Mouse (Mus musculus) olfactory bulb, adult 2 months (tissue): ENCODE measurements around the gene Rps8. TPM values are rescaled to one million over a fixed set of nuclear protein-coding genes. Genes with fewer than 3 reads are reported as not detected.

Experiments
- H3K27ac ChIP-seq: fragments of 200-500 bp; 2 replicates; pipeline ENCODE4 v1.5.1; 2012; ENCODE audit warnings: low read depth, low read length; ENCODE audit not compliant: insufficient read depth
- H3K4me1 ChIP-seq: fragments of 200-500 bp; 2 replicates; pipeline ENCODE4 v1.6.1; 2012; ENCODE audit warnings: low read length; ENCODE audit not compliant: control insufficient read depth, insufficient read depth
- H3K4me3 ChIP-seq: fragments of 200-500 bp; 2 replicates; pipeline ENCODE4 v1.5.1; 2012; ENCODE audit warnings: mild to moderate bottlenecking, low read depth, low read length, moderate library complexity; ENCODE audit not compliant: insufficient read depth
- CTCF ChIP-seq: fragments of 200-500 bp; IDR thresholded peaks from 2 replicates; pipeline ENCODE4 v1.5.1; 2012; ENCODE audit warnings: low read depth, mild to moderate bottlenecking, low read length, moderate library complexity; ENCODE audit not compliant: insufficient read depth
- POLR2A ChIP-seq: fragments of 200-500 bp; IDR thresholded peaks from 2 replicates; pipeline ENCODE4 v1.6.1; 2012; ENCODE audit warnings: mild to moderate bottlenecking, low read depth, low read length, moderate library complexity; ENCODE audit not compliant: insufficient read depth
- WGBS: fragments of 180-500 bp; shearing (Covaris S2); methylation state at CpG from one replicate; pipeline ENCODE4 v1.1.7; 2018; 5-methylcytosine and 5-hydroxymethylcytosine counted together
- polyA plus RNA-seq: library from polyadenylated mRNA; stranded (reverse); fragments of >200 nt; gene quantifications from 2 replicates; pipeline ENCODE4 v1.2.4, GENCODE M21; 2012; ENCODE audit warnings: low replicate concordance; ENCODE audit not compliant: missing spikeins, insufficient read depth, insufficient read length

Rps8 gene
- polyA plus RNA-seq, 1 experiment: not detected

GRCm38 (mm10) chr4:117150212-117150733, 5.8 kb downstream of the Rps8 start:
- H3K4me3 ChIP-seq: no peak overlapping the region
- WGBS: 88% methylated on average over 6 of the region's 6 CpGs
- TF ChIP-seq CTCF: no peak
- TF ChIP-seq POLR2A: no peak
- no peaks in the 10 kb centered on the region for H3K4me1 ChIP-seq
- H3K27ac ChIP-seq: no peak overlapping the region

- no peaks in the 10 kb centered on the region for H3K4me1 ChIP-seq
- no peak overlapping the region for H3K27ac ChIP-seq
- whole genome bisulfite sequencing: 82% methylated on average over 6 of the region's 6 CpGs
- no peak overlapping the region for H3K4me3 ChIP-seq
- TF ChIP-seq POLR2A (no peak), CTCF (no peak)
Measured at GRCm38 (mm10) chr4:117149291-117150211, 6.5 kb downstream of the Rps8 start.

DNA sequence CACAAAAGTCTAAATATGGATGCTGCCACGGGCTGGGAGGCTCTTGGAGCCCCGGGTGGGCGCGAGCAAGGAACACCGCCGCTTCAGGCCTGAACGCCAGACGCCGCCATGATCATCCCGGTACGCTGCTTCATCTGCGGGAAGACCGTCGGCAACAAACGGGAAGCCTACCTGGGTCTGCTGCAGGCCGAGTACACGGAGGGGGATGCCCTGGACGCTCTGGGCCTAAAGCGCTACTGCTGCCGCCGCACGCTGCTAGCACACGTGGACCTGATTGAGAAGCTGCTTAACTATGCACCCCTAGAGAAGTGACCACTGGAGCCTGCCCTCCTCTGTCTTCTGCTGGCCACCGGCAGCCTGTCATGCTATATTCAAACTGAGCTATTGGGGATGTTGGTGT, 7.2 kb downstream of the Rps8 start:
- no peak for TF ChIP-seq CTCF
- TF ChIP-seq POLR2A: no peak
- H3K4me3 ChIP-seq: no peak overlapping the region
- 69% methylated on average over 24 of the region's 24 CpGs for WGBS
- no peak overlapping the region for H3K27ac ChIP-seq
- no peaks in the 10 kb centered on the region for H3K4me1 ChIP-seq

GRCm38 (mm10) chr4:117148047-117148713, 7.9 kb downstream of the Rps8 start:
- Histone ChIP-seq H3K27ac (no peak overlapping the region), H3K4me1 (no peaks in the 10 kb centered on the region), H3K4me3 (no peak overlapping the region)
- 91% methylated on average over 18 of the region's 18 CpGs for WGBS
- TF ChIP-seq POLR2A: no peak
- TF ChIP-seq CTCF: no peak

DNA sequence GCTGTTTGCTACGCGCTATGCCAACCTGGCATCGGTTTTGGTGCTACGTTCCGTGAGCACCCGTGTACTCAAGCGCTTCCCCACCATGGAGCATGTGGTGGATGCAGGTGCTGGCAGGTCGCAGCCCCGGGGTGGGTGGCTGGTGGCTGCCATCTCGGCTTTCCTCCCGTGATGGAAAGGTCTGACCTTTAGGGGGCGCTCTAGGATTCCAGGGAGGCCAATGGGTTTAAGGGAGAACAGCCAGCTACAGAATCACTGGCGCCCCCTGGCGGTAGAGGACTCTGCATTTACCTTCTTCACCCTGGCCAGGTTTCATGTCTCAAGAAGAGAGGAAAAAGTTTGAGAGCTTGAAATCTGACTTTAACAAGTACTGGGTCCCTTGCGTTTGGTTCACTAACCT, 9.9 kb downstream of the Rps8 start:
- WGBS: 31% methylated on average over 15 of the region's 15 CpGs
- H3K4me1 ChIP-seq: no peaks in the 10 kb centered on the region
- no peak for TF ChIP-seq POLR2A
- TF ChIP-seq CTCF: peak; percentile 69; the same call in 1 of the 2 replicates

DNA sequence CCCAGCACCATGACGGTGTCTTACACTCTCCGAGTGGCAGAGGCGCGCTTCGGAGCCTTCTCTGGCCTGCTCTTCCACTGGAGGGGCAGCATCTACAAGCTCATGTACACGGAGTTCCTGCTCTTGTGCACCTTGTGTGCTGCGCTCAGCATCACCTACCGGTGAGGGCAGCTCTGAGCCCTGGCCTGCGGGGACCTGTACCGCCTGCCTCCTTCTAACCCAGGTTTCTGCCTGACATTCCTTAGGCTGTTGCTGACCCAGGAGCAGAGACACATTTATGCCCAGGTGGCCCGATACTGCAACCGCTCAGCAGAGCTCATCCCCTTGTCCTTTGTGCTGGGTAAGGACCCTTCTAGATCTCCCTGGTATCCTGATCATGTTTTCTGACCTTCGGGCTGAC, 10.8 kb downstream of the Rps8 start:
- H3K27ac ChIP-seq: no peak overlapping the region
- TF ChIP-seq CTCF: no peak
- TF ChIP-seq POLR2A: no peak
- H3K4me1 ChIP-seq: no peaks in the 10 kb centered on the region
- H3K4me3 ChIP-seq: no peak overlapping the region
- WGBS: 94% methylated on average over 13 of the region's 13 CpGs

More for the DNA sequence above, 9.9 kb downstream of the Rps8 start:
- Histone ChIP-seq H3K4me3 (no peak overlapping the region), H3K27ac (no peak overlapping the region)

DNA sequence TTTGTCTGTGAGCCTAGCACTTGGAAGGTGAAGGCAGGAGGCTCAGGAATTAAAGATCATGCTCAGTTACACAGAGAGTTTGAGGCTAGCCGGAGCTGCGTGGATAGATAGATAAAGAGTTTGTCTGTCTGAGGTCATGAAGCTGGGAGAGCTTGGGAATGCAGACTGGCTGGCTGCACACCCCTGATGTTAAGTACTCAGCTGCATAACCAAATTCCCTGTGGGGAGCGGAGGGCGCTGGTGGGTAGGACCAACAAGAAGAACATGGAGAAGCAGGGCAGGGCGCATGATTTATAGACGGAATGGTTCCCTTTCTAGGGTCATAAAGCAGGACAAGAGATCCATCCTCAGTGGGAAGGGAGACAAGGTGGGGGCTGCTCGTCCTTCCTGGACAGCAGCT, 13.0 kb downstream of the Rps8 start:
- H3K27ac ChIP-seq: no peak overlapping the region
- no peaks in the 10 kb centered on the region for H3K4me1 ChIP-seq
- H3K4me3 ChIP-seq: no peak overlapping the region
- TF ChIP-seq CTCF (no peak), POLR2A (no peak)
- WGBS: 80% methylated on average over 7 of the region's 7 CpGs

- Histone ChIP-seq H3K4me3 (no peak overlapping the region), H3K4me1 (no peaks in the 10 kb centered on the region), H3K27ac (no peak overlapping the region)
- TF ChIP-seq CTCF: no peak
- no peak for TF ChIP-seq POLR2A
- WGBS: 42% methylated on average over 4 of the region's 4 CpGs
Measured at GRCm38 (mm10) chr4:117140613-117141012, 15.4 kb downstream of the Rps8 start.

DNA sequence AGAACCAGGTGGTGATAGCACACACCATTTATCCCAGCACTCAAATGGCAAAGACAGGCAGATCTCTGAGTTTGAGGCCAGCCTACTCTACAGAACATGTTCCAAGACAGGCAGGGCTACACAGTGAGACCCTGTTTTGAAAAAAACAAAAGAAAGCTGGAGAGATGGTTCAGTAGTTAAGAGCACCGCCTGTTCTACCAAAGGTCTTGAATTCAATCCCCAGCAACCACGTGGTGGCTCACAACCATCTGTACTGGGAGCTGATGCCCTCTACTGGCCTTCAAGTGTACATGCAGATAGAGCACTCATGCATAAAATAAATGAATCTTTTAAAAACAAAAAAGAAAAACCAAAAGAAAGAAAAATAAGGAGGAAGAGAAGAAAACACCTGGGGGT, 16.8 kb downstream of the Rps8 start:
- WGBS: 3% methylated on average over 2 of the region's 2 CpGs
- no peak for TF ChIP-seq POLR2A
- TF ChIP-seq CTCF: no peak
- Histone ChIP-seq H3K4me1 (no peaks in the 10 kb centered on the region), H3K4me3 (no peak overlapping the region), H3K27ac (no peak overlapping the region)
